Mouse (Mus musculus) lung, embryonic 14.5 days (tissue): ENCODE data around the gene Hist4h4. TPM values are rescaled to one million over a fixed set of nuclear protein-coding genes. Genes with fewer than 3 reads are reported as not detected.

Experiments
- ATAC-seq: fragments of 200-750 bp; cut with Nextera tagmentation; 2 replicates; pipeline ENCODE4 v1.8.0; 2017; ENCODE audit warnings: mild to moderate bottlenecking, moderate TSS enrichment, moderate library complexity; ENCODE audit not compliant: insufficient read depth
- DNase-seq: peaks from one replicate; pipeline ENCODE4 v3.0.0-alpha.2; 2015
- H3K27ac ChIP-seq: fragments of 300-500 bp; sonication (generic); 2 replicates; pipeline ENCODE4 v1.5.1; 2014; ENCODE audit warnings: low read depth, mild to moderate bottlenecking, moderate library complexity
- H3K27me3 ChIP-seq: fragments of 300-500 bp; sonication (generic); 2 replicates; pipeline ENCODE4 v1.6.1; 2014; ENCODE audit warnings: low read length, control low read depth; ENCODE audit not compliant: insufficient read depth
- H3K36me3 ChIP-seq: fragments of 300-500 bp; sonication (generic); 2 replicates; pipeline ENCODE4 v1.6.1; 2014; ENCODE audit warnings: control low read depth; ENCODE audit not compliant: insufficient read depth
- H3K4me1 ChIP-seq: fragments of 300-500 bp; sonication (generic); 2 replicates; pipeline ENCODE4 v1.6.1; 2014; ENCODE audit warnings: antibody characterized with exemption, control low read depth; ENCODE audit not compliant: insufficient read depth
- H3K4me2 ChIP-seq: fragments of 300-500 bp; sonication (generic); 2 replicates; pipeline ENCODE4 v1.6.1; 2014; ENCODE audit warnings: mild to moderate bottlenecking
- H3K4me3 ChIP-seq: fragments of 300-500 bp; sonication (generic); 2 replicates; pipeline ENCODE4 v1.5.1; 2014; ENCODE audit warnings: low read depth, low read length
- H3K9ac ChIP-seq: fragments of 300-500 bp; sonication (generic); 2 replicates; pipeline ENCODE4 v1.6.1; 2014
- H3K9me3 ChIP-seq: fragments of 300-500 bp; sonication (generic); 2 replicates; pipeline ENCODE4 v1.6.1; 2016; ENCODE audit warnings: low read depth, low read length, control low read depth
- CTCF ChIP-seq: IDR thresholded peaks from 2 replicates; pipeline ENCODE4 v1.5.1; 2016; ENCODE audit warnings: antibody characterized with exemption, low read depth
- WGBS: fragments of 180-500 bp; shearing (Covaris S2); extraction: QIAGEN DNeasy Blood & Tissue Kit; methylation state at CpG from one replicate; pipeline ENCODE4 v1.1.7; 2014; 5-methylcytosine and 5-hydroxymethylcytosine counted together
- microRNA-seq: library from miRNA; unstranded; fragments of <30 nt; microRNA quantifications from one replicate; pipeline ENCODE4, GENCODE M21; 2016; ENCODE audit warnings: borderline number of aligned reads
- polyA plus RNA-seq: library from polyadenylated mRNA; unstranded; fragments of >200 nt; fragmentation: Nextera tagmentation; extraction: Ambion mirVana; gene quantifications from 2 replicates; pipeline ENCODE4 v1.2.1, GENCODE M21; 2014

The Hist4h4 gene
- polyA plus RNA-seq, 1 experiment from 2014 or later, result 2.1 TPM

- 76% methylated on average over 12 of the region's 12 CpGs for WGBS
- H3K27ac ChIP-seq, result no peak overlapping the region
Observed at GRCm38 (mm10) chr6:136782146-136782545, 22.1 kb downstream of the Hist4h4 start.

GRCm38 (mm10) chr6:136781377-136781986, 22.7 kb downstream of the Hist4h4 start, which contains the start of gene Gucy2c:
Gucy2c (minus strand) TSS chr6:136781765.
- H3K4me1 ChIP-seq, result 0 out of 2 replicates have a peak, but pooled peaks cover 4% of the 10 kb centered on the region
- no peaks in the 10 kb centered on the region for H3K9me3 ChIP-seq
- no peaks in the 10 kb centered on the region for H3K36me3 ChIP-seq
- H3K27me3 ChIP-seq, result no peaks in the 10 kb centered on the region
- TF ChIP-seq CTCF, result no peak
- no peak within 1 kb of the TSS for H3K9ac ChIP-seq
- ATAC-seq (no peak), DNase-seq (no peak)
- H3K4me3 ChIP-seq, result no peak within 1 kb of the TSS
- 74% methylated on average over 20 of the region's 20 CpGs for WGBS
- no peak within 1 kb of the TSS for H3K4me2 ChIP-seq
- no peak within 1 kb of the TSS for H3K27ac ChIP-seq

More at GRCm38 (mm10) chr6:136782146-136782545, 22.1 kb downstream of the Hist4h4 start:
- H3K9me3 ChIP-seq, result no peaks in the 10 kb centered on the region
- H3K9ac ChIP-seq, result no peak overlapping the region
- peaks cover 4% of the 10 kb centered on the region; the same call in 1 of the 2 replicates for H3K4me1 ChIP-seq
- no peaks in the 10 kb centered on the region for H3K27me3 ChIP-seq
- TF ChIP-seq CTCF, result no peak
- no peaks in the 10 kb centered on the region for H3K36me3 ChIP-seq
- no peak overlapping the region for H3K4me3 ChIP-seq
- ATAC-seq, result no peak
- no peak for DNase-seq
- H3K4me2 ChIP-seq, result no peak overlapping the region

GRCm38 (mm10) chr6:136776392-136776791, 27.8 kb downstream of the Hist4h4 start:
- no peaks in the 10 kb centered on the region for H3K27me3 ChIP-seq
- no peak overlapping the region for H3K4me2 ChIP-seq
- no peaks in the 10 kb centered on the region for H3K36me3 ChIP-seq
- H3K9ac ChIP-seq, result no peak overlapping the region
- DNase-seq (no peak), ATAC-seq (no peak)
- no peak overlapping the region for H3K27ac ChIP-seq
- WGBS, result 57% methylated on average over 1 of the region's 1 CpGs
- no peak for TF ChIP-seq CTCF
- H3K4me3 ChIP-seq, result no peak overlapping the region
- H3K9me3 ChIP-seq, result no peaks in the 10 kb centered on the region
- H3K4me1 ChIP-seq, result no peaks in the 10 kb centered on the region

GRCm38 (mm10) chr6:136769859-136770258, 34.4 kb downstream of the Hist4h4 start:
- DNase-seq (peak; percentile 19), ATAC-seq (peak; percentile 45; the same call in 1 of the 2 replicates)
- Histone ChIP-seq H3K4me2 (no peak overlapping the region), H3K4me1 (no peaks in the 10 kb centered on the region), H3K9me3 (no peaks in the 10 kb centered on the region), H3K4me3 (no peak overlapping the region), H3K36me3 (no peaks in the 10 kb centered on the region), H3K27ac (no peak overlapping the region), H3K9ac (no peak overlapping the region), H3K27me3 (no peaks in the 10 kb centered on the region)
- no peak for TF ChIP-seq CTCF
- 58% methylated on average over 7 of the region's 7 CpGs for WGBS

GRCm38 (mm10) chr6:136769143-136769542, 35.1 kb downstream of the Hist4h4 start:
- H3K27me3 ChIP-seq, result no peaks in the 10 kb centered on the region
- H3K4me1 ChIP-seq, result peaks cover 4% of the 10 kb centered on the region; the same call in 1 of the 2 replicates
- ATAC-seq, result no peak
- H3K36me3 ChIP-seq, result no peaks in the 10 kb centered on the region
- WGBS, result 58% methylated on average over 8 of the region's 8 CpGs
- no peaks in the 10 kb centered on the region for H3K9me3 ChIP-seq
- no peak for TF ChIP-seq CTCF
- no peak overlapping the region for H3K27ac ChIP-seq
- no peak overlapping the region for H3K4me3 ChIP-seq
- peak; percentile 25 for DNase-seq
- H3K4me2 ChIP-seq, result no peak overlapping the region
- no peak overlapping the region for H3K9ac ChIP-seq

- H3K4me1 ChIP-seq, result peaks cover 12% of the 10 kb centered on the region
- no peak for TF ChIP-seq CTCF
- peak; percentile 93 for DNase-seq
Observed at GRCm38 (mm10) chr6:136763912-136764311, 40.3 kb downstream of the Hist4h4 start.

More at GRCm38 (mm10) chr6:136763912-136764311, 40.3 kb downstream of the Hist4h4 start:
- no peaks in the 10 kb centered on the region for H3K36me3 ChIP-seq
- no peak overlapping the region; the same call in 1 of the 2 replicates for H3K27ac ChIP-seq
- no peak overlapping the region for H3K4me3 ChIP-seq
- 5% methylated on average over 1 of the region's 1 CpGs for WGBS
- no peak overlapping the region for H3K9ac ChIP-seq
- no peaks in the 10 kb centered on the region for H3K9me3 ChIP-seq
- H3K27me3 ChIP-seq, result no peaks in the 10 kb centered on the region
- peak; percentile 99 for ATAC-seq
- H3K4me2 ChIP-seq, result no peak overlapping the region

Small RNAs within 50 kb of the gene (microRNA-seq; reads per million reads assigned to microRNA genes)
- gene Gm44364, result not detected

Other genes with a start within 250 kb of the Hist4h4 start
- gene Plbd1, start 142.5 kb downstream of the Hist4h4 start, polyA plus RNA-seq, result 2.9 and 4.3 TPM in 2 replicates
- gene Gucy2c, start 22.6 kb downstream of the Hist4h4 start, polyA plus RNA-seq, result 0.08 and 0.14 TPM in 2 replicates
- gene H2afj, start 3.8 kb upstream of the Hist4h4 start, polyA plus RNA-seq, result 106 and 108 TPM in 2 replicates
- 1.5 and 1.9 TPM in 2 replicates for gene BC049715, start 23.2 kb upstream of the Hist4h4 start, polyA plus RNA-seq
- gene Wbp11, start 23.8 kb upstream of the Hist4h4 start, polyA plus RNA-seq, result 130 and 134 TPM in 2 replicates
- gene Smco3, start 31.0 kb upstream of the Hist4h4 start, polyA plus RNA-seq, result 1.6 and 2.9 TPM in 2 replicates
- gene Art4, start 53.3 kb upstream of the Hist4h4 start, polyA plus RNA-seq, result 3.3 and 3.6 TPM in 2 replicates
- gene Mgp, start 71.4 kb upstream of the Hist4h4 start, polyA plus RNA-seq, result 768 and 894 TPM in 2 replicates
- 1.1 TPM in 2 replicates for gene Erp27, start 117.8 kb upstream of the Hist4h4 start, polyA plus RNA-seq
- not detected in 2 replicates for gene Pde6h, start 119.4 kb upstream of the Hist4h4 start, polyA plus RNA-seq
- gene Arhgdib, start 137.5 kb upstream of the Hist4h4 start, polyA plus RNA-seq, result 71.9 and 72.6 TPM in 2 replicates